Mouse (Mus musculus): ENCODE results near the gene Gngt1.

DNA sequence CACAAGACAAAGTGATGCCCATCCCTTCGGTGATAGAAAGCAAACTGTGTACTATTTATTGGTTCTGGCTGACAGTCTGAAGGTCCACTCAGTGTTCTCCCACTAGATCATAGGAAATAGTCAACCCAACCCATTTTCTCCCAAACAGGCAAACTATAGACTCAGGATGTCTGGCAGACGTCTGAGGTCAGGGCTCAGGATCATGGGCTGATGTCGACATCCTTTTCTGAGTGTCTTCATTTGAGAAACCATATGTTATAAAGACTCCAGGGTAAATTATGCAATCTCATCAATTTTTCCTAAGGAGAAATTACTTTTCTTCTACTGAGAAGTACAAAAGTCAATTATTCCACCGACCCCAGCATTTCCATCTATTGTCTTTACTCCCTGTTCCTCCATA, 4.5 kb downstream of the Gngt1 start:
- TF ChIP-seq CTCF (IDR thresholded peaks at IDR 0.05; ENCODE audit: low read depth, low read length) (no peak), GATA1 (IDR thresholded peaks at IDR 0.05; ENCODE audit: borderline replicate concordance, low read length) (no peak), TAL1 (conservative IDR thresholded peaks at IDR 0.05; ENCODE audit: low read depth, low read length) (no peak)
